Mouse (Mus musculus): Measurements from ENCODE around the gene Prkcb.

DNA sequence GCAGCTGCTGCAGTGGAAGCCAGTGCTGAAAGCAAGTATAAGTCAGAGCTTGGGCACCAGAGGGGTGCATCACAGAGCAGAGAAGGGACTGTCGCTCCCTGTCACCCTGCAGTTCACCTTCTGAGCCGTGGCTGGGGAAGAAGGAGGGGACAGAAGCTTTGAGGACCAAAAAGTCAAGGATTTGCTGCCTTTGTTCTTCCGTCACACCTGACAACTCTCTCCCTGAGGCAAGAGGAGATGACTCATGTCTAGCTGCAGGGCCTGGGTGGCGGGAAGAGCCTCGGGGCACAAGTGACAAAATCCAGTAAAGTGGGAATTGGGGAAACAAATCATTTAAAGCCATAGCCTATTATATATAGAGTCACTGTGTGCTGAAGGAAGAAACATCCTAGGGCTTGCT lies 209.9 kb downstream of the Prkcb start:
- TF ChIP-seq CTCF (IDR thresholded peaks at IDR 0.05; ENCODE audit: low read depth, low read length) (no peak), POLR2A (IDR thresholded peaks at IDR 0.05; ENCODE audit: insufficient read depth, low read length) (no peak), EP300 (IDR thresholded peaks at IDR 0.05; ENCODE audit: insufficient read depth, low read depth, low read length) (no peak)
